Mouse (Mus musculus) limb, embryonic 15.5 days (tissue): ENCODE data around the gene She. TPM values are rescaled to one million over a fixed set of nuclear protein-coding genes. Genes with fewer than 3 reads are reported as not detected.

ENCODE experiments used
- ATAC-seq: fragments of 200-750 bp; cut with Nextera tagmentation; 2 replicates; pipeline ENCODE4 v1.8.0; 2017; ENCODE audit warnings: low read depth, moderate TSS enrichment; ENCODE audit not compliant: insufficient number of reproducible peaks, low FRiP score, low TSS enrichment
- H3K27ac ChIP-seq: fragments of 300-500 bp; sonication (generic); 2 replicates; pipeline ENCODE4 v1.5.1; 2015; ENCODE audit warnings: moderate library complexity, mild to moderate bottlenecking, inconsistent platforms
- H3K27me3 ChIP-seq: fragments of 300-500 bp; sonication (generic); 2 replicates; pipeline ENCODE4 v1.6.1; 2015; ENCODE audit warnings: inconsistent platforms
- H3K36me3 ChIP-seq: fragments of 300-500 bp; sonication (generic); 2 replicates; pipeline ENCODE4 v1.6.1; 2015; ENCODE audit warnings: inconsistent platforms
- H3K4me1 ChIP-seq: fragments of 300-500 bp; sonication (generic); 2 replicates; pipeline ENCODE4 v1.6.1; 2015; ENCODE audit warnings: inconsistent platforms
- H3K4me2 ChIP-seq: fragments of 300-500 bp; sonication (generic); 2 replicates; pipeline ENCODE4 v1.6.1; 2015; ENCODE audit warnings: mild to moderate bottlenecking, inconsistent platforms
- H3K4me3 ChIP-seq: fragments of 300-500 bp; sonication (generic); 2 replicates; pipeline ENCODE4 v1.5.1; 2015; ENCODE audit warnings: mild to moderate bottlenecking, inconsistent platforms
- H3K9ac ChIP-seq: fragments of 300-500 bp; sonication (generic); 2 replicates; pipeline ENCODE4 v1.6.1; 2015; ENCODE audit warnings: inconsistent platforms
- H3K9me3 ChIP-seq: fragments of 300-500 bp; sonication (generic); 2 replicates; pipeline ENCODE4 v1.6.1; 2016; ENCODE audit warnings: inconsistent platforms
- WGBS: fragments of 180-500 bp; shearing (Covaris S2); methylation state at CpG from one replicate; pipeline ENCODE4 v1.1.7; 2015; 5-methylcytosine and 5-hydroxymethylcytosine counted together
- polyA plus RNA-seq: library from polyadenylated mRNA; unstranded; fragments of >200 nt; fragmentation: Nextera tagmentation; extraction: Ambion mirVana; gene quantifications from 2 replicates; pipeline ENCODE4 v1.2.1, GENCODE M21; 2015

The She gene
- polyA plus RNA-seq, 1 experiment from 2014 or later: 3.9 TPM

DNA sequence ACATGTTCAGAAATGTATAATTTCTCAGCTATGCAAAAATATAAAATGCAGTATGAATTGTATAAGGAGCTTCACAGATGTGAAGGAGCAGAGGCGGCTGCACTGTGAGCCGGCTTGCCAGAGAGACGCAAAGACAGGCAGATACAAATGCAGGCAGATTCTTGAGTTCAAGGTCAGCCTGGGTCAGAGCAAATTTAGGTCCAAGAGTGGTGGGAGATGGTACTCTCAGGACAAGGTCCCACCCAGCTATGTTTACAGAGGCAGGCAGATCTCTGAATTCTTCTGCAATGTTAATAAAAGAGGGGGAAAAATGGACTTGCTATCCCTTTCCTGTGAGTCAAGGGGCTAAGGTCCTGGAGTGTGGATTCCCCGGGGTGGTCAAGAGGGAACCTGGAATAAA is 34.6 kb downstream of the She start:
- no peak overlapping the region for H3K4me3 ChIP-seq
- H3K4me1 ChIP-seq: peaks cover 40% of the 10 kb centered on the region
- no peaks in the 10 kb centered on the region for H3K9me3 ChIP-seq
- no peak for ATAC-seq
- WGBS: 79% methylated on average over 4 of the region's 4 CpGs
- H3K4me2 ChIP-seq: no peak overlapping the region
- no peak overlapping the region for H3K9ac ChIP-seq
- no peak overlapping the region for H3K27ac ChIP-seq
- H3K27me3 ChIP-seq: no peaks in the 10 kb centered on the region
- H3K36me3 ChIP-seq: no peaks in the 10 kb centered on the region

DNA sequence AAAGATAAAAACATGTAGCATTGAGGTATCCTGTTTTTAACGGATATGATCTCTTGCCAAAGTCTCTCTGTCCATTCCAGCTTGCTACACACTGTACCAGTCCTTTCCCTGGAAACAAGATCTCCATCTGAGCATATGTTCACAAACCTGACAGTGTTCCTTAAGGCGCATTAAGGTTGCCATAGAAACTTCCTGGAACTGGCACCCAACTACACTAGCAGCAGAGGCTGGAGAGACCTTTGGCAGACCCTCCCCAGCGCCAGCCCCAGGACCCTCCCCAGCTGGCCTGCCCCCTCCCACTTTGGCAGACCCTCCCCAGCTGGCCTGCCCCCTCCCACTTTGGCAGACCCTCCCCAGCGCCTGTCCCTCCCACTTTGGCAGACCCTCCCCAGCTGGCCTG is 36.5 kb downstream of the She start:
- Histone ChIP-seq H3K36me3 (no peaks in the 10 kb centered on the region), H3K27ac (peak overlapping the region; percentile 54), H3K9me3 (no peaks in the 10 kb centered on the region), H3K4me3 (no peak overlapping the region), H3K4me2 (no peak overlapping the region), H3K9ac (no peak overlapping the region), H3K27me3 (no peaks in the 10 kb centered on the region), H3K4me1 (peaks cover 45% of the 10 kb centered on the region)
- ATAC-seq: 0 out of 2 replicates have a peak, but pooled peaks have one; percentile 71
- 47% methylated on average over 3 of the region's 4 CpGs for WGBS

DNA sequence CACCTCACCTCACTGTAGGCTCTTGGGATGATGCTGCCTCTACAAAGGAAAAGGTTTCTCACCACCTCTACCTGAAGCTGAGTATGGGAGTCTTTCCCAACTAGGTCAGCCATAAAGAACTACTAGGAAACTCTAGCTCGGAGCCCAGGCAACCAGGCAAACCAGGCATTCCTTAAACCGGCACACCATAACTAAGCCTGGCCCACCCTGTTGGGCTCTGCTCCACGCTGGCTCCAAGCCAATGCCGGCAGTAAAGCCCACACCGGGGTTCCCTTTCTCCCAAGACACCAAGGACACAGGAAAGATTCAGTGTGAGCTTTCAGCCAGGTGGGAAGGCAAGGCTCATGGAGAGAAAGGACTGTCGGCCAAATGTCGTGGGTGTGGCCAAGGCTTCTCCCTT is 37.2 kb downstream of the She start:
- Histone ChIP-seq H3K9me3 (no peaks in the 10 kb centered on the region), H3K4me3 (no peak overlapping the region), H3K9ac (no peak overlapping the region), H3K36me3 (no peaks in the 10 kb centered on the region), H3K4me1 (peaks cover 47% of the 10 kb centered on the region), H3K27me3 (no peaks in the 10 kb centered on the region), H3K27ac (peak overlapping the region; percentile 77), H3K4me2 (peak overlapping the region; percentile 29; the same call in 1 of the 2 replicates)
- ATAC-seq: peak; percentile 49
- WGBS: 7% methylated on average over 7 of the region's 7 CpGs

DNA sequence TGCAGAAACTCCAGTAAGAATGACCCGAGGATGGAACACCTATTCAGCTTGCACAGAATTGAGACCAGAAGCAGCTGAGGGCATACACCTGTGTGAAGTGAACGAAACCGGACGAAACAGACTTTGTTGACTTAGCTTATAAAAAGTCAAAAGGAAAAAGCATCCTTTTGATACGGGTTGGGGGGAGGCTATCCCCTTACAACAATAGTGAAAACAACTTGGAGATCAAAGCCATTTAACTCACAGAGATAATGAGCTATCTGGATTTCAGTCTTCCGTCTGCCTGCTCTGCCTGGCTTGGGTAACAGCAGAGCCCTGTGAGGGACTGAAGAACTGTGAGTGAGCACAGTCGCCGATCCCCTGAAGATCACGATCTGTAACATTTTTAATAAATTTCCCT is 37.8 kb downstream of the She start:
- peak overlapping the region; percentile 77; the same call in 1 of the 2 replicates for H3K27ac ChIP-seq
- peaks cover 47% of the 10 kb centered on the region for H3K4me1 ChIP-seq
- WGBS: 46% methylated on average over 9 of the region's 9 CpGs
- H3K9ac ChIP-seq: no peak overlapping the region
- no peak overlapping the region for H3K4me2 ChIP-seq
- no peaks in the 10 kb centered on the region for H3K36me3 ChIP-seq
- no peaks in the 10 kb centered on the region for H3K9me3 ChIP-seq
- no peak for ATAC-seq
- H3K4me3 ChIP-seq: no peak overlapping the region
- H3K27me3 ChIP-seq: no peaks in the 10 kb centered on the region

DNA sequence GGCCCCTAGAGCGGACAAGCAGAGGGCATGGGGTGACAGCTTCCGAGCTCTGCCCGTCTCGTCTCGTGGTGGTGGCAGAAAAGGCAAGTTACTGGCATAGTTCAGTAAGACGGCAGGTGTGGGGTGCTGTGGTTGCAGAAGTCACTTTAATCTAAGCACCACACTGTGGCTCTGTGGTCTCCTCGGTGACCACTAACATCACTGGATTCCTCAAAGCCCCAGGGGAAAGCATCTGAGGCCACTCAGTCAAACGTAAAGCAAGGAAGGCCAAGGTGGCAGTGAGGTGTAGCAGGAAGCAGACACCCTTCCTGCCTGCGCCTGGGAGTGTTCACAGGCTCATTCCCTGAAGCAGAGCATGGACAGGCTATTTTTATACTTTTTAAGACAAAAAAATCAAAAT is 38.4 kb downstream of the She start:
- H3K4me2 ChIP-seq: no peak overlapping the region
- no peak overlapping the region for H3K4me3 ChIP-seq
- 65% methylated on average over 9 of the region's 9 CpGs for WGBS
- no peaks in the 10 kb centered on the region for H3K9me3 ChIP-seq
- no peak overlapping the region for H3K9ac ChIP-seq
- H3K4me1 ChIP-seq: peaks cover 47% of the 10 kb centered on the region
- ATAC-seq: no peak
- H3K36me3 ChIP-seq: no peaks in the 10 kb centered on the region
- H3K27me3 ChIP-seq: no peaks in the 10 kb centered on the region
- H3K27ac ChIP-seq: no peak overlapping the region

DNA sequence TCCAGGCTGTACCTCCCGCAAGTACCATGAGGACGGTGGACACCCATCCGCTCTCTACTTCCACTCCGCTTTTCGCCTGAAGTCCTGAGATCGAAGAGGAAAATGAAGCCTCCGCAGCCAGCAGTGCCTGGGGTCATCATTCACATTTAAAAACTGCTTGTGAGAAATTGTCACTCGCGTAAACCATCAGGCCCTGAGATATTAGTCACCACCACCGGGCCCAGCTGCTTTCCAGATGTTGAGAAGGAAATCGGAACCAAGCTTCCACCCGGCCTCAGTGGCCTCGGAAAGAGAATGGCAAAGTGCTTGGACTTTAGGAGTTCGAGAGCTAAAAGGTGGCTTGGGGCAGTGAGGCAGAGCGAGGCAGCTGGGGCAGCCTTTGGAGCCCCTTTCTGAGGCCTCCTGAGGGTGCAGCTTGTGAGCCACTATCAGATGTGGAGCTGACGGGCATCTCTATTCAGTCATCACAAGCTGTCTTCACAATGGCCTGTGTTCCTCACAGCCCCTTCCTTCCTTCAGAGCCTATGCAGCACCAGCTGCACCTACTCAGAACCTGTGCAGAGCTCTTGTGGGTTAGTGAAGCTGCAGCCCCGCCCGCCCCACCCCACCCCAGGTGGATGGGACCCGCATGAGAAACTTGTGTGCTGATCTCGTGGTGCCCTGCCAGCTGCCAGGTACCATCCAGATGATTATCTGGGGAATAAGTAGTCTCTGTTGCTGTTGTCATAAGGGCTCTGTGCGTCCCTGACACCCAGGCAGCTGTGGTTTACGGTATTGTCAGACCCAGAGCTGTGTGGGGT is 39.5 kb downstream of the She start:
- Histone ChIP-seq H3K9ac (no peak overlapping the region), H3K36me3 (no peaks in the 10 kb centered on the region), H3K27me3 (no peaks in the 10 kb centered on the region), H3K9me3 (no peaks in the 10 kb centered on the region), H3K4me1 (peaks cover 43% of the 10 kb centered on the region), H3K27ac (no peak overlapping the region), H3K4me2 (peak overlapping the region; percentile 6; the same call in 1 of the 2 replicates), H3K4me3 (no peak overlapping the region)
- WGBS: 48% methylated on average over 22 of the region's 22 CpGs
- ATAC-seq: no peak

DNA sequence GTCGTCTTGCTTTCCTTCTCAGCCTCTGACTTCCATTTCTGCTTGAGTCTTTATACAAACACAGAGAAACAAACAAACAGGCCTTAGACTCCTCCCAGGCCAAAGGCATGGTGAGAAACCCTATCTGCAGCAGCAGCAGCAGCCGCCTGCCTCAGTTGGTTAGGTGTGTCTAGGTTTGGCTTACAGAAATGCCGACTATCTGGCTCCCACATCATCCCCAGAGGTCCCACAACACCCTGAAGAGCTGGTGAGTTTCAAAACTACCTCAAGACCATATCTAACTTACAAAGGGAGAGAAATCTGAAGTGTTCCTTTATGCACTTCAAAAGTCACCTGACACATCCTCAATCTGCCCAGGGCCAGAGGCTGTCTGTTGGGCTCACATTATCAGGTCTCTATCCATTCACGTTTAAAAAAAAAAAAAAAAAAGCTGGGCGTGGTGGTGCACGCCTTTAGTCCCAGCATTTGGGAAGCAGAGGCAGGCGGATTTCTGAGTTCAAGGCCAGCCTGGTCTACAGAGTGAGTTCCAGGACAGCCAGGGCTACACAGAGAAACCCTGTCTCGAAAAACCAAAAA is 40.3 kb downstream of the She start:
- Histone ChIP-seq H3K27me3 (no peaks in the 10 kb centered on the region), H3K4me3 (no peak overlapping the region), H3K9ac (no peak overlapping the region), H3K9me3 (no peaks in the 10 kb centered on the region), H3K4me1 (peaks cover 43% of the 10 kb centered on the region), H3K27ac (no peak overlapping the region), H3K36me3 (no peaks in the 10 kb centered on the region), H3K4me2 (no peak overlapping the region)
- 69% methylated on average over 8 of the region's 8 CpGs for WGBS
- no peak for ATAC-seq

DNA sequence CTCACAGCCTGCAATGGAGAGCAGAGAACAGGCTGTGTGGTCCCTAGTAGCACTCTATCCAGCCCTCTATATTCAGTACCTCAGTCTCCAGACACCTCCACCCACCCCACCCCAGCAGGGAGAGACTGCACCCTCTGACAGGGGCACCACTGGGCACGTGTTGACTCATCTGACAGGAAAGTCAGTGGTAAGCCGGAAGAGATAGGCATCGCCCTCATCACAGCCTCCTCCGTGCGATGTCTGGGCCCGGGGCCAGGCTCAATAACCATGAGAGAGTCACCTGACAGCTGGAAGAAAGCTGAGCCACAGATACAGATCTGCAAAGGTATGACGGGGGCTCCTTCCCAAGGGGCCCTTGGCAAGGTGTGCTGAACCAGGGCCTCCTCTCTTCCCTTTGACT is 41.0 kb downstream of the She start:
- H3K4me2 ChIP-seq: no peak overlapping the region
- WGBS: 62% methylated on average over 7 of the region's 7 CpGs
- no peak for ATAC-seq

DNA sequence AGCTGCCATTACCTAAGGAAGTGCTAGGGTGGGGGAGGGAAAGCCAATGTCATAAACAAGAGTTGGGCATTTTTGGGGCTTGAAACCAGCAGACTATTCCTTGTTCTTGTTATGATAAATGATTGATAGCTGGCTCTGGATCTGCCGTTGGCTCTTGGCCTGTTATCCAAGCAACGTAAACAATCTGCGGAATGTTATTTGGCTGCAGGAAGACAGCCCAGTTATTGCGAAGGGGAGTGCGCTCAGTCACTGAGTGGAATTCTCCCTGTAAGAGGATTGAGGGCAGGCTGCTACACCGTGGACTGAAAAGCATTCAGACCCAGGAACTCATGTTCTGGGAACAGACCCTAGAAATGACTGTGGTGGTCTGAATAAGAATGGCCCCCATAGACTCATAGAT is 41.5 kb downstream of the She start:
- Histone ChIP-seq H3K27me3 (no peaks in the 10 kb centered on the region), H3K27ac (peak overlapping the region; percentile 50; the same call in 1 of the 2 replicates), H3K4me3 (no peak overlapping the region), H3K9me3 (no peaks in the 10 kb centered on the region), H3K36me3 (no peaks in the 10 kb centered on the region), H3K4me2 (no peak overlapping the region), H3K4me1 (peaks cover 36% of the 10 kb centered on the region), H3K9ac (no peak overlapping the region)
- no peak for ATAC-seq
- 64% methylated on average over 6 of the region's 6 CpGs for WGBS

More for the DNA sequence above, 41.0 kb downstream of the She start:
- Histone ChIP-seq H3K4me1 (peaks cover 39% of the 10 kb centered on the region), H3K27me3 (no peaks in the 10 kb centered on the region), H3K36me3 (no peaks in the 10 kb centered on the region), H3K9me3 (no peaks in the 10 kb centered on the region), H3K4me3 (no peak overlapping the region), H3K27ac (peak overlapping the region; percentile 50), H3K9ac (no peak overlapping the region)

DNA sequence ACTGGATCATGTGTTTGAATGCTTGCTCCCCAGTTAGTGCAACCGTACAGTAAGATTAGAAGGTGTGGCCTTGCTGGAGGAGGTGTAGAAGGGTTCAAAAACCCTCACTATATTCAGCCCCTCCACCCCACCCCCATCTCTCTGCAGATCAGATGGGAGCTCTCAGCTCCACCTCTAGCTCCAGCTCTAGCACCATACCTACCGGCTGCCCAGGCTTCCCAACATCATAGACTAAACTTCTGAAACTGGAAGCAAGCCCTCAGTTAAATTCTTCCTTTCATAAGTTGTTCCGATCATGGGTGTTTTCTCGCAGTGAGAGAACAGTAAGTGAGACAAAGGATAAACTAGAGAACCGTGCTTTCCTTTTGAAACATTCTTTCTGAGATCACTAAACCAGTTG is 42.9 kb downstream of the She start:
- Histone ChIP-seq H3K27ac (no peak overlapping the region), H3K9ac (no peak overlapping the region), H3K4me3 (no peak overlapping the region), H3K27me3 (no peaks in the 10 kb centered on the region), H3K4me1 (peaks cover 25% of the 10 kb centered on the region), H3K9me3 (no peaks in the 10 kb centered on the region), H3K36me3 (no peaks in the 10 kb centered on the region), H3K4me2 (no peak overlapping the region)
- ATAC-seq: no peak
- WGBS: 82% methylated on average over 5 of the region's 5 CpGs

DNA sequence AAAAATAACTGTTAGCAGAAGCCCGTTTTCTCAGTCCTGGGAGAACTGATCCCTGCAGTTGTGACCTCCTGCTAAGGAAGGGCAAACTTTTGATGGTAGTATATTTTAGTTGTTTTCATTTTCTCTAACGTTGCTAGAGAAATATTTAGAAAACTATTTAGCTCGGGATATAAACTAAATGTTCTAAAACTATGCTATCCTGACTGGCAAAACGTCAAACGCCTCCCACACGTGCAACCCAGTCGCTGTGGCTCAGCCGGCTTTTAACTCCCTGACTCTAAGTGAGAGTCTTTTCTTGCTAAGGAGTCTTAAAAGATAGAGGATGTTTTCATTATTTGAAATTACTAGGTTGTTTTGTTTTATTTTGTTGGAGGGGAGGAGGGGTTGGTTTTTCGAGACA is 43.9 kb downstream of the She start:
- ATAC-seq: no peak
- H3K27me3 ChIP-seq: no peaks in the 10 kb centered on the region
- H3K4me2 ChIP-seq: no peak overlapping the region
- H3K27ac ChIP-seq: no peak overlapping the region
- H3K9ac ChIP-seq: no peak overlapping the region
- no peaks in the 10 kb centered on the region for H3K9me3 ChIP-seq
- H3K36me3 ChIP-seq: no peaks in the 10 kb centered on the region
- peaks cover 20% of the 10 kb centered on the region for H3K4me1 ChIP-seq
- H3K4me3 ChIP-seq: no peak overlapping the region
- 75% methylated on average over 9 of the region's 9 CpGs for WGBS

DNA sequence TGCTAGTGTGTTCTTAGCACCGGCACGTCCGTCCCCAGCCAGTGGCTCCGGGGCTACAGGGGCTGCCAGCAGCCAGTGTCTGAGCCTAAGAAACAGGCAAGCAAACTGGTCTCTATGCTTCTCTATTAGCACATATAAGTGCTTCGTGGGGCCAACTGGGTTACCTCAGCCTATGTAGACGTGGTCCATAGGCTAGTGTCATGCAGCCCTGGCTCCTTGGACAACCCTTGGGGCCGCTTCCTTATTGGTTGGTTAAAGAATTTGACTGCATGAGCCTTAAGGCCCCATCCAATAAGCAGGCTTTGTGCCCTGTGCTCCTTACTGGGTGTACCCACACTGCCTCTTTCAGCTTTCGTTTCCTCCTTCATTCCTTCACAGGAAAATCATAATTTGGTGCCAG is 44.6 kb downstream of the She start:
- 77% methylated on average over 8 of the region's 8 CpGs for WGBS
- ATAC-seq: no peak
- peaks cover 16% of the 10 kb centered on the region for H3K4me1 ChIP-seq
- H3K27ac ChIP-seq: no peak overlapping the region
- no peak overlapping the region for H3K4me2 ChIP-seq
- H3K4me3 ChIP-seq: no peak overlapping the region
- H3K27me3 ChIP-seq: no peaks in the 10 kb centered on the region
- no peak overlapping the region for H3K9ac ChIP-seq
- H3K9me3 ChIP-seq: no peaks in the 10 kb centered on the region
- H3K36me3 ChIP-seq: no peaks in the 10 kb centered on the region
